Mouse (Mus musculus) adrenal gland (tissue): ENCODE measurements around the gene Pou2f2.

ENCODE experiments used
- intact Hi-C: fragments of 180-260 bp; cut with DNase I; formaldehyde crosslinking; loops from one replicate; pipeline ENCODE4 v1.15.1; 2025

Pou2f2 gene

DNA sequence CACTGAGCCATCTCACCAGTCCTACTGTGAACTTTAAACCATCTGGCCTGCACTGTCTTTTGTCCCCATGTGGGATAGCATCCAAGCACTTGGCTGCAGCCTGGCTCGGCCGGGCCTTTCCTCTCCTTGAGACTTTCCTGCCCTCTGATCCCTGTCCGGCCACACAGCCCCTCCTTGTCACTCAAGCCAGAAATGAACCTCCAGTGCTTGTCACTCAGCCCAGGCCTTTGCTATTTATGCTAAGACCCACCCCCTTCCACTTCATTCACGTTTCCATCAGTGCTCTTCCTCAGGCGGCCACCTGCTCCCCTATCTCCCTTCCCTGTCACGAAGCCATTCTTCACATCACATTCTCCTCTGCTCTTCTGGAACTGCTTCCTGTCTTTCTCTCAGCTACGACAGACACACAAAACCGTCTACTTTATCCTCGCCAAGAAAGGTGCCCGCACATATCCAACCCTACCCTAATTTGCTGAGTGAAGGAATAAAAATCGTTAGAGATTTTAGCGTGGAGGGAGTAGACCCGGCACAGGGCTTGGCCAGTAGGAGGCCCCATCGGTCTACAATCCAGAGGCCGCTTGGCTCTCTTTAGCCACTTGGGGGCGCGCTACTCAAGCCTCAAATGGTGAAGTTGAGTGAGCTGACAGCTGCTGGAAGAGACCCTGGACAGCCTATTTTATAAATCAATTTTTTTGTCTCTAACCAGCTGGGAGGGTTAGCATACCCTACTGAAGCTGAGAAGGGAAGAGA lies 73.9 kb downstream of the Pou2f2 start:
- intact Hi-C loops = loop anchor here (2.0 kb wide), 1 partner anchor 81 kb away; no protein-coding TSS in a partner anchor

DNA sequence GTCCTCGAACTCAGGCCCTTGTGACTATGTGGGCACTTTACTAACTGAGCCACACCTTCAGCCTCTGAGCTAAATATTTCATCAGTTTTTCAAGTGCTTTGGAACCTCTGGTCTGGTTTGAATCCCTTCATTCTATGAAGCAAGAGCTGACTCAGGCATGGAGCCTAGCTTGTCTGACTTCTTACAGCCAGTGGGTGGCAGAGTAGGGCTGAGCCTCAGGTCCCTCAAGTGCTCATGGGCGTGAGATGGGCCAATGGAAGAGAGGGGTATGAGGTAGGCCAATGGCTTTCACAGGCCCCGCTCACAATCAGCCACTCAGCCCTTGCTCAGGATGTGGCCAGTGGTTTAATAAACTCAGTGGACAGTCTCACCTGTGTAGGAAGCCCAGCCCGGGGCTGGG lies 79.9 kb downstream of the Pou2f2 start:
- intact Hi-C loops = no loop called here

DNA sequence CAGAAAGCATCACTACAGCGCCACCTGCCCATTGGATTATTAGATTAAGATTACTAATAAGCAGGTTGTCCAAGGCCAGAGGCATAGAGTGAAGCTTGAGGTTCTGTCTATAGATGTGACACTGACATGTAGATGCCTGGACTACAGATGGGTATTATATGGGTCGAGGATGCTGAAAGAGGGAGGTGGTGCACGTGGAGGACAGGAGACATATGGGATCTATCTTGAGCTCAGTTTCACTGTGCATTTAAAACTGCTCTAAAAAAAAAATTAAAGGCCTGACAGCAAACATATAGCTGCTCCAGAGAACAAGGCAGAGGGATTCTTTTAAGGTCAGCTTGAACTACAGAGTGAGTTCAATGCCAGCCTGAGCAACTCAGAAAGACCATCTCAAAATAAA lies 81.4 kb downstream of the Pou2f2 start:
- intact Hi-C loops = no loop called here

DNA sequence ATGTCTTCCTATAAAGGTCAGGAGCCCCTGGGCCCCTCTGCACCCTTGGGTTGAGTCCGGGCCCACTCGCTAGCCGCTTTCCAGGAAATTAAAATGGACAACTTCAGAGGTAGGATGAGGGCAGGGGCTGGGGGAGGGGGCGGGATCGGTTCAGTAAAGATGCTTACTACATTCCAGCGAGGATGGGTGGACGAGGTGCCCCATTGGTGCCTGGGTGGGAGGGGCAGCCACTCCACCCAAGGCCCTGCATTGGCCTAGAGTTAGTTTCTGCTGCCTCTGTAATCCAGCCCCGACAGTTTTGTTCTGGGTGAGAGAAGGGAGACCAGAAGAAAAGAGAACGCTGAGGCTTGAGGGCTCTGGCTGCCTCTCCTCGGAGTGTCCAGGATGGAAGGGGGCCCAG lies 89.7 kb downstream of the Pou2f2 start:
- intact Hi-C loops = no loop called here

DNA sequence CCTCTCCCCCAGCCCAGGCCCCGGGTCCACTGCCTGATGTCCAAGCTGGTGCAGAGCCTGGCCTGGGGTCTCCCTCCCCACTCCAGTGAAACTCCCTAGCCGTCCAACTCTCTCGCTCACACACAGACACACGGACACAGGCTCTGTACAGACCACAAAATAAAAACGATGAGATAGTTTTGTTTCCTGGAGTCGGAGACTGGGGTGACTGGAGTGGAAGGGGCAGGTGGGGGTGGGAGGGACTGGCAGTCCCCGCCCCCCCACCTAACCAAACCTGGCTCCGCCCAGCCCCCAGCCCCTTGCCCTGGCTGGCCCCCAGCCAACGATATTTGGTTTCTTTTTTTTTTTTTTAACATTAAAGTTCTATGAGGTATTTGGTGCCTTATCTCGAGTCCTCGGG lies 90.6 kb downstream of the Pou2f2 start:
- intact Hi-C loops = no loop called here

DNA sequence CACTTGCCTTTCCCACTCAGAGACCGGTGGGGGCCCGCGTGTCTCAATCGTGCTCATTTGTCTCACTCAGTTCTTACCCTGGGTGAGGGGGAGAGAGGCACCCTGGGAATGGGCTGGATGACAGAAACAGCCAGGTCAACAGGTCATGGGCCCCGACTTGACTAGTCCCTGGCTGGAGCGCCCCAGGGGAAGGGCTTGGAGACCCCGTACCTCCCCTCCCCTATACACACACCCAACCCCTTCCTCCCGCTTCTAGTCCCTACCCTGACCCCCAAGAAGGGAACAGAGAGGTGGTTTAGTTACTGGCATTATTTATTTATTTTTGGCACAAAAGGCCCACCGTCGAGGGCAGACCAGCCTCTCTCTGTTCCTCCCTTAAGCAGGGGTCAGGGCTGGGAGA lies 91.0 kb downstream of the Pou2f2 start:
- intact Hi-C loops = no loop called here

DNA sequence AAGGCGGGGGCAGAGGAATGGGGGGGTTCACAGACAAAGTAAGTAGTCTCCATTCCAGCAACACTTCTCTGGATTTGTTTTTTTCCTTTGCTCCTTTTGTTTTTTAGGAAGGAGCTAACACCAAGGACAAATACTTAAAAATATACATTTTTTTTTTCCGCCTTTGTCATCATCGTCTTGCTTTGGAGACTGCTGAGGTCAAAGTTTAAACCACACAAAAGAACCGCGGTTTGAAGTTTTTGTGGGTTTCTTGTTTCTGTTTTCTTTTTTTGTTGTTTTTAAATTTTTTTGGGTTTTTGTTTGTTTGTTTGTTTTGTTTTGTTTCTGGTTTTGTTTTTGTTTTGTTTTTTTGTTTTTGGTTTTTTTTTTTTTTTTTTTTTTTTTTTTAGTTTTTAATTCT lies 91.6 kb downstream of the Pou2f2 start:
- intact Hi-C loops = no loop called here

DNA sequence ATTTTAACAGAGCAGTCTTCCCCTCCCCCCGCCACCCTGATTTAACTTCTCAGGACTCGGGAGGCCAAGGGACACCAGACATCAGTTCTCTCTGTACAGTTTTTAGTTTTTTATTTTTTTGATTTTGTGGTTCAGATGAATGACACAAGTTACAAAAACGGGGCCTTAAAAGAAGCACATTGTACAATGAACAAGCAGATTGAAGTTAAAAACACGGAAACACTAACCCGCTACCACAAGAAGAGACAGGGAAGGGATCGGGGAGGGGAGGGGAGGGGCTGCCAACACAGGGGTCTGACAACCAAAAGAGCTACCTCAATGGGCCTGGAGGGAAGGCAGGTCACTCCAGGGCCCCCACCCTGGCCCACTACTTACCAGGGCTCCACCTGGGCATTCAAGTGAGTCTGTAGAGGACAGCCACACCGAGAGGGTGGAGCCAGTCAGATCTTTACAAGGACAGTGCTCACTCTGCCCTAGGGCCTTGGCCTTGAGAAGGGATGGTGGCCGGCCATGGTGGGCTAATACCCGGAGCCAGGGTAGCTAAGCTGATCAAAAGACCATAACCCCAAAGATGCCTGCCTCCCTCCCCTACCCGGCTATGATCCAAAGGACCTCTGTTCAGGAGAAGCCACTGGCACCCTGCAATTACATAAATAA lies 92.1 kb downstream of the Pou2f2 start:
- intact Hi-C loops = no loop called here

DNA sequence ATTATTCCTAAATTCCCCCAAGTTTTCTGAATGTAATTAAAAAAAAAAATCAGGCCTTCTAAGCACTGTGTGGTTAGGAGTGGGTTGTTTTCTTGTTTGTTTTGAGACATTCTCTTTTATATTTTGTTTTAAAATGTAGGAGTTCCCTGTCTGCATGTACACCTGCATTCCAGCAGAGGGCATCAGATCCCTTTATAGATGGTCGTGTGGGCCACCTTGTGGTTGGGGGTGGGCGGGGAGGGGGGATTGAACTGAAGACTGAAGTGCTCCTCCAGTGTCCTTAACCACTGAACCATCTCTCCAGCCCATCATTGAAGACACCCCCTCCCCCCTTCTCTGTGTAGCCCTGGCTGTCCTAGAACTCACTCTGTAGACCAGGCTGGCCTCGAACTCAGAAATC lies 92.9 kb downstream of the Pou2f2 start:
- intact Hi-C loops = no loop called here

DNA sequence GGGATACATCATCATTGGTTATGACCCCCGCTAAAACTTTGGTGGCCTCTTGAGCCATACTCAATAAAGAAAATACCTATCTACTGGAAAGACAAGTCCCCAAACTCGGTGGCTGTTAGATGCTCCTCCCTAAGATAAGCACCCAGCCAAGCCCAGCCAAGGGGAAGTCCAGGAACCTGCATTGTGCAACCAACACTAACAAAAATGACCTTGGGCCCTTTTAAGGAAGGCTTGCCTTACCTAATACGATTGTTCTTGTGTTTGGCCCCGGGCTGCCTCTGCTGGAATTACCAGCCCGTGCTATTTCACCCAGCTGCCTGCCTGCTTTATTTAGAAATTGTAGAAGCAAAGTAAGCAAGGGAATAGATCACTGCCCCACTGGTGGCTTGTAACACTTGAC lies 94.9 kb downstream of the Pou2f2 start:
- intact Hi-C loops = no loop called here

DNA sequence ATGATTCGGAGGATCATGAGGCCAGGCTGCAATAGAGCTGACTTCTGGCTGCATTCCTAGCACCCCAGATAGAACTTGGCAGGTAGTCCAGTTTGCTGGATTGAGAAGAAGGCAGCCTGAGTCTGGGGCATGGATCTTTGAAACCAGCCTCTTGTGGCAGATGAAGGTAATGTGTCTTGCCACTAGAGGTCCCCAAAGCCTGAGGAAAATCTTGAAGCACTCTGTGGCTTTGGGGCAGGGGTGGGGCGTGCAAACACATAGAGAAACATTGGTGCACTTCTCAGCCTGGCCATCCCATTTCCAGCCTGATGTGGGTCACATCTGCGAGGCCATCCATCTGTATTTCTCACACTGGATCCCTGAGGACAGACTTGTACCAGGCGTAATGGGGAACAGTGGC lies 97.0 kb downstream of the Pou2f2 start:
- intact Hi-C loops = no loop called here

DNA sequence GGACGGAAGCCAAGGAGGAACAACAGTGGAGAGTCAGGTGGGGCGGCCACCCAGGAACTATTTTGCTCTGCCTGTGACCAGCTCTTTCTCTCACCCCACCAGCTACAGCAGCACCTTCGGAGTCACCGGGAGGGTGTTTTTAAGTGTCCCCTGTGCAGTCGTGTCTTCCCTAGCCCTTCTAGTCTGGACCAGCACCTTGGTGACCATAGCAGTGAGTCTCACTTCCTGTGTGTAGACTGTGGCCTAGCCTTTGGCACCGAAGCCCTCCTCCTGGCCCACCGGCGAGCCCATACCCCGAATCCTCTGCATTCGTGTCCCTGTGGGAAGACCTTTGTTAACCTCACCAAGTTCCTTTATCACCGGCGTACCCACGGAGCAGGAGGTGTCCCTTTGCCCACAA lies 99.1 kb downstream of the Pou2f2 start:
- intact Hi-C loops = no loop called here

DNA sequence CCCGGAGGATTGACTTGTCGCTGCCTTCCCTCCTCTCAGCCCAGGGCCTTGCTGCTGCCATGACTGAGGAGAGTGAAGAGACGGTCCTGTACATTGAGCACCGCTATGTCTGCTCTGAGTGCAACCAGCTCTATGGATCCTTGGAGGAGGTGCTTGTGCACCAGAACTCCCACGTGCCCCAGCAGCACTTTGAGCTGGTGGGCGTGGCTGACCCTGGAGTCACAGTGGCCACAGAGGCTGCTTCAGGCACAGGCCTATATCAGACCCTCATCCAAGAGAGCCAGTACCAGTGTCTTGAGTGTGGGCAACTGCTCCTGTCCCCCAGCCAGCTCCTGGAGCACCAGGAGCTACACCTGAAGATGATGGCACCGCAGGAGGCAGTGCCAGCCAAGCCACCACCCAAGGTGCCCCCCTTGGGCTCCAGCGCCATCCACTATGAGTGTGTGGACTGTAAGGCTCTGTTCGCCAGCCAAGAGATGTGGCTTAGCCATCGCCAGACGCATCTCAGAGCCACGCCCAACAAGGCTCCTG lies 100.0 kb downstream of the Pou2f2 start:
- intact Hi-C loops = no loop called here

DNA sequence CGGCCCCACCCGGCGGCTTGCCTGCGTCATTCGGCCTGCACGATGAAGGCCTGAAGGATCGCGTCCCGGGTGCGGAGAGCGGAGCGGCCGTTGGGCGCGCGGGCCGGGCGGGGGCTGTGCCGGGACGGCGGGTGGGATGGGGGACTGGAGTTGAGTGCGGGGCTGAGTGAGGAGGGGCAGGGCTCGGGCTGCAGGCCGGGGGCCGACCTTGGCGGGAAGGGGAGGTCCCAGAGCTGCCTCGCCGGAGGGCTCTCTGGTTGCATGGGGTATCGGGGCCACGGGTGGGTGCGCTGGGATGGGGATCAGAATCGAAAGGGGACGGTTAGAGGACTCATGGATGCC lies 102.1 kb downstream of the Pou2f2 start:
- intact Hi-C loops = no loop called here

DNA sequence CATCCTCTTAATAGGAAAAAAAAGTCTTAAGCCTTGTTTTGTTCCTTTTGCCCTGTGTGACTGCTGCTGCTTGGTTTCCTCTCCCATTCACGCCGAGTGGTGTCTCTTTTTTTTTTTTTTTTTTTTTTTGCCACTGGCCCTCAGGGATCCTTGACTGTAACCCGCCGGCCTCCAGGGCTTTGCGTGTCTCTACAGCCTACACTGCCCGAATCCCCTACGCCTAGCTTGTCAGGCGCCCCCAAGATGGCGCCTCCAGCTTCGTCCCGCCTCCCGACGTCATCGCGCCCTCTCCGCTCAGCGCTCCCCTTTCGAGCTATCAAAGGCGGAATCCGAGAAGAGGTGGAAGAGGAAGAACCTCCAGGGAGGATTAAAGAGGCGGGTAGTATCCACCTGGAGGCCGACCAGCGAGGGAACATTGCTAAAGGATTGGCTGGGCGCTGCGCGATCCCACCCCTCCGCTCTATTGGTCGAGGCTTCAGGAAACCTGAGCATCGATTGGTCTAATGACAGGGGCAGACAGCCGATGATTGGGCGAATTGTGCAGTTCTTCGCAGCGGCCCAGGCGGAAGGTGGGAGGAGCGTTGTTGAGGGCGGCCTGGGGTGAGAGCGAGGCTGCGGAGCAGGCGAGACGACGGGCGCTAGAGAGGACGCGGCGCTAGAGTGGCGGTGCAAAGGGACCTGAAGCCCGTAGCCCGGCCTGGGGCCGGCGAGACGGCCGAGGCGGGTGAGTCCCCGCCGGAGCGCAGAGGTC lies 102.7 kb downstream of the Pou2f2 start:
- intact Hi-C loops = no loop called here

DNA sequence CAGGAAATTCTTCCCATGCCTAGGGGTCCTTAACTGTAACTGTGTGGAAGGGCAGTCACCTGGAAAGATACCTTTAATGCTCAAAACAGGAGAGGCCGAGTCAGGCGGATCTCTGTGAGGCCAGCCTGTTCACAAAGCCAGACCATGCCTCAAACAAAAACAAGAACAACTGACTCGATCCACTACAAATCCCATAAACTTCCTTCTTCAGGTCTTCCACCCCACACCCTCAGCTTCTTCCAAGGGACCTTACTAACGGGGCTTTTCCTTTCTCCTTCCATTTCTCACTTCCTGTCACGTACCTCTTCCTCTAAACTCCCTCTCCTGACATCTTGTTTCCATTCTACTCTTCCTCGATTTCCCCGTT lies 103.2 kb downstream of the Pou2f2 start:
- intact Hi-C loops = no loop called here

DNA sequence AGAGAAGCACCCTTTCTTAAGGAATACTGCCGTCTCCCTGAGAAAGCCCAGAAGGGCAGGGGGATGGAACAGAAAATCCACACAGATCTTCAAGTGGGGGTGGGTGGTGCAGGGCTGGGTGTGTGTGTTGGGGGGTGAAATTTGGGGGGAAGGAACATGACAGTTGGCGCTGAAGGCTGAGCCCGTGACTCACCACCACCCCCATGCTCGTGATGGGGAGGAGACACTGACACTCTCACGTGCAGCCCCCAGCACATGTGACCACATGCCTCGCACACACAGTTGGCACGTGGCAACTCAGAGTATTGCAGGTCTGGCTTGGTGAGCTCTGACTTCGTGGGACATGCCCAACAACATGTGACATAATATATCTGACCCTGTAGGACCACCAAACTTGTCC lies 105.6 kb downstream of the Pou2f2 start:
- intact Hi-C loops = no loop called here

DNA sequence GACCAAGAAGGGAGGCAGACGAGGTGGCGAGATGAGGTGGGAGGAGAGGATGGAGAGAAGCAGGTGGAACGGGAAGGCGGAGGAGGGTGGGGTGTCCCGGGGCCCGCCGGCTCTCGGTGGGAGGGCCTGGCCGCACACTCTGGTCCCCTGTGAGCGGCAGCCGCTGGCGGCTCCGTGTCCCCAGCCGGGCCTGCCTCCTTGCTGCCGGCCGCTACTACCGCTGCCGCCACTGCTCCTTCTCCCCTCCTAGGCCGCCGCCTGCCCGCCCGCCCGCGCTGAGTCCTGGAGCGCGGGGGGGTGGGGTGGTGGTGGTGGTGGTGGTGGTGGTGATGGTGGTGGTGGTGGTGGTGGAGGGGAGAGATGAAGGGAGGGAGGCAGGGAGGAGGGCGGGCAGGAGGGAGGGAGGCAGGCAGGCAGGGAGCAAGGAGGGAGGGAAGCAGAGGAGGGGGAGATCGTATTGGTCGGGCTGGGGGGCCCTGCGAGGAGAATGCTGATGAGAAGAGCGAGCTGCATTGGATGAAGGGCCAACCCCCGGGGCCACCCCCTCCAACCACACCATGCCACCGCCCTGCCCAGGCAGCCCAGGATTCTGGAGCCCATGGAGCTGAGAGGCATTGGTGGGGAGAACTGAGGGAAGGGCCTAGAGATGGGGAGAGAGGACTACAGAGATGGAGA lies 106.7 kb downstream of the Pou2f2 start:
- intact Hi-C loops = no loop called here

DNA sequence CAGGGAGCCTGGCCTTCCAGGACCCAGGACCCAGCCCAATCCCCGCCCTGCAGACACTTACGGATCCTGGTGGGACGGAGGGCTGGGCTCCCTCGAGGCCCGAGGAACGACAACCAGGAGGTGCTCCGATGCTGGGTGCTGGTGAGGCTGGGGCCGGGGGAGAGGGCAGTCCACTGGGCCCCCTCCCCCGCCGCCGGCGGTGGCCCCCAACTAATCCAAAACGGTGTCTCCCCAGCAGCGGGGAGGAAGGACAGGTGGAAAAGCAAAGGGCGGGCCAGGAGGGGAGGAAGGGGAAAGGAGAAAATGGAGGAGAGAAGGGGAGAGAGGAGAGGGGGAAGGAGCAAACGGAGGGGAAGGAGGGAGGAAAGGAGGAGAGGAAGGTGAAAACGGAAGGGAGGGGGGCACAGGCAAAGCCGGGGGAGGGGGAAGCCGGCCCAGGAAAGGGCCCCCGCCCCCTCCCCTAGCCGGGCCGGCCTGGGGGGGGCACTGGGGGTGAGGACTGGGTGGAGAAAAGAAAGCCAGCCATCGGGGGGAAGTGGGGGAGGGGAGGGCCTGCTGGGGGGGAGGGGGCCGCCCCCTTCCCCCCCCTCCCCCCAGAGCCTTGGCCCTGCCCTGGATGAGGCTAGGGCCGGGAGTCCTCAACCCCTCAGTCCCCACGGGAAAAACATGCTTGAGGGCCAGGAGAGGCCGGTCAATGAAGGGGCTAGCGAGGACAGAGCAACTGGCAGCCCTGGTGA lies 107.4 kb downstream of the Pou2f2 start, which contains the start of the genes Grik5 and Zfp574:
Grik5 (minus strand) TSS at position 368 of the 737 bp plus-strand sequence.
Zfp574 (plus strand) TSS at position 589 of the 737 bp plus-strand sequence.
- intact Hi-C loops = no loop called here

DNA sequence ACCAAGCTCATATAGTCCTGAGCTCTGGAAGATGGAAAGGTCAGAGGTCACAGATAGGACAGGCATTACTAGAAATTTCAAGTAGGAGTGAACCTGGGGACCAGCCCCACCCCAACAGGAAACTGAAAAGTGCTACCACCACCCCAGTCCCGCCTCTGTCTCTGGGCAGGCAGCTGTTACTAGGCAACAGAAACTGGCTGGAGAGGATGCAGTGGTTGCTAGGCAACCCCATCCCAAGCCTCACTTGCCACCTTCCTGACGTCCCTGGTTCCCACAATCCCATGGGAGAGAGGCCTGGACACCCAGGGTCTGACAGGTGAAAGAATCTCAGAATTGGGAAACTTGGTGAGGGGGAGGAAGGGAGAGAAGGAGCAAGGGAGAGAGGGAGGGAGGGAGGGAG lies 110.8 kb downstream of the Pou2f2 start:
- intact Hi-C loops = no loop called here
